Mouse (Mus musculus) forebrain, embryonic 12.5 days (tissue): Measurements from ENCODE around the gene Atrip. TPM values are rescaled to one million over a fixed set of nuclear protein-coding genes. Genes with fewer than 3 reads are reported as not detected.

ENCODE experiments used
- ATAC-seq: fragments of 200-750 bp; cut with Nextera tagmentation; 2 replicates; pipeline ENCODE4 v1.8.0; 2017; ENCODE audit warnings: moderate TSS enrichment; ENCODE audit not compliant: low FRiP score
- H3K27ac ChIP-seq: fragments of 300-500 bp; sonication (generic); 2 replicates; pipeline ENCODE4 v1.5.1; 2016; ENCODE audit warnings: mild to moderate bottlenecking
- H3K27me3 ChIP-seq: fragments of 300-500 bp; sonication (generic); 2 replicates; pipeline ENCODE4 v1.6.1; 2016; ENCODE audit warnings: mild to moderate bottlenecking
- H3K36me3 ChIP-seq: fragments of 300-500 bp; sonication (generic); replicated peaks from 2 replicates; pipeline ENCODE4 v1.6.1; 2016; ENCODE audit warnings: mild to moderate bottlenecking
- H3K4me1 ChIP-seq: fragments of 300-500 bp; sonication (generic); 2 replicates; pipeline ENCODE4 v1.6.1; 2016
- H3K4me2 ChIP-seq: fragments of 300-500 bp; sonication (generic); 2 replicates; pipeline ENCODE4 v1.6.1; 2016; ENCODE audit warnings: mild to moderate bottlenecking, moderate library complexity
- H3K4me3 ChIP-seq: fragments of 300-500 bp; sonication (generic); replicated peaks from 2 replicates; pipeline ENCODE4 v1.5.1; 2016; ENCODE audit warnings: mild to moderate bottlenecking
- H3K9ac ChIP-seq: fragments of 300-500 bp; sonication (generic); 2 replicates; pipeline ENCODE4 v1.6.1; 2016; ENCODE audit warnings: mild to moderate bottlenecking
- H3K9me3 ChIP-seq: fragments of 300-500 bp; sonication (generic); 2 replicates; pipeline ENCODE4 v1.6.1; 2016
- WGBS: fragments of 180-500 bp; shearing (Covaris S2); methylation state at CpG from one replicate; pipeline ENCODE4 v1.1.7; 2016; 5-methylcytosine and 5-hydroxymethylcytosine counted together
- polyA plus RNA-seq: library from polyadenylated mRNA; unstranded; fragments of >200 nt; fragmentation: Nextera tagmentation; extraction: Ambion mirVana; gene quantifications from 2 replicates; pipeline ENCODE4 v1.2.1, GENCODE M21; 2016

Atrip gene
- polyA plus RNA-seq, 1 experiment from 2014 or later: 32.4 TPM

- no peak for ATAC-seq
Measured at GRCm38 (mm10) chr9:109107341-109107740, 33.4 kb upstream of the Atrip start.

GRCm38 (mm10) chr9:109105648-109106047 is 31.7 kb upstream of the Atrip start:
- no peaks in the 10 kb centered on the region for H3K27me3 ChIP-seq
- no peak for ATAC-seq
- no peak overlapping the region for H3K4me3 ChIP-seq
- no peak overlapping the region for H3K9ac ChIP-seq
- H3K9me3 ChIP-seq: no peaks in the 10 kb centered on the region
- H3K27ac ChIP-seq: no peak overlapping the region
- H3K4me1 ChIP-seq: peaks cover 7% of the 10 kb centered on the region
- 96% methylated on average over 12 of the region's 12 CpGs for WGBS
- peaks cover 98% of the 10 kb centered on the region for H3K36me3 ChIP-seq
- H3K4me2 ChIP-seq: no peak overlapping the region

More at GRCm38 (mm10) chr9:109107341-109107740, 33.4 kb upstream of the Atrip start:
- WGBS: 94% methylated on average over 3 of the region's 6 CpGs
- Histone ChIP-seq H3K4me1 (peaks cover 7% of the 10 kb centered on the region), H3K9ac (no peak overlapping the region), H3K4me3 (no peak overlapping the region), H3K36me3 (peaks cover 98% of the 10 kb centered on the region), H3K27ac (no peak overlapping the region), H3K27me3 (no peaks in the 10 kb centered on the region), H3K4me2 (no peak overlapping the region), H3K9me3 (no peaks in the 10 kb centered on the region)

- ATAC-seq: peak; percentile 27; the same call in 1 of the 2 replicates
- peaks cover 98% of the 10 kb centered on the region for H3K36me3 ChIP-seq
- H3K4me2 ChIP-seq: no peak overlapping the region
- no peak overlapping the region for H3K27ac ChIP-seq
- peaks cover 11% of the 10 kb centered on the region for H3K4me1 ChIP-seq
- WGBS: 85% methylated on average over 12 of the region's 12 CpGs
- no peak overlapping the region for H3K4me3 ChIP-seq
- H3K27me3 ChIP-seq: no peaks in the 10 kb centered on the region
- H3K9ac ChIP-seq: no peak overlapping the region
- H3K9me3 ChIP-seq: no peaks in the 10 kb centered on the region
Measured at GRCm38 (mm10) chr9:109105011-109105410, 31.1 kb upstream of the Atrip start.

GRCm38 (mm10) chr9:109104083-109104482 is 30.2 kb upstream of the Atrip start:
- no peak overlapping the region for H3K9ac ChIP-seq
- H3K9me3 ChIP-seq: no peaks in the 10 kb centered on the region
- H3K36me3 ChIP-seq: peaks cover 98% of the 10 kb centered on the region
- H3K27me3 ChIP-seq: no peaks in the 10 kb centered on the region
- H3K27ac ChIP-seq: 0 out of 2 replicates have a peak overlapping the region, but pooled peaks have one; percentile 13
- ATAC-seq: no peak
- H3K4me2 ChIP-seq: no peak overlapping the region
- 92% methylated on average over 9 of the region's 9 CpGs for WGBS
- no peak overlapping the region for H3K4me3 ChIP-seq
- H3K4me1 ChIP-seq: peaks cover 15% of the 10 kb centered on the region

DNA sequence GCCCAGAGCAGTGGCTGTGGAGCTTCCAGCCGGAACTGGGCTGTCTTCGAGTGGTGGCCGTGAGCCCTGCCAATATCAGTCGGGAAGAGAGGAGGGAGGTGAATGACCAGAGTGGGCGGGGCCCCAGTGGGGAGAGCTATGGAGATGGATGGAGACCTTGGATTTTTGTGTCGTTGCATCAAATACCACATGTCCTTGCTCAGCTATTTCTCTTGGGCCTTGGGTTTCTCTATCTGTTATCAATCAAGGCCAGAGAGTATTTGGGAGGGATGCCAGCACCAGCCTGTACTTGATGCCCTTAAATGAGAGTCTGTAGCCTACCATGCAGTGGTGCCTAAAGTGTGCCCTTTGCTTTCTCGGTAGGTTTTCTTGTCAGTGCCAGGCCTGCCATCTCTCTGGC is 29.3 kb upstream of the Atrip start:
- no peak overlapping the region for H3K4me2 ChIP-seq
- no peak overlapping the region for H3K27ac ChIP-seq
- H3K36me3 ChIP-seq: peaks cover 93% of the 10 kb centered on the region
- ATAC-seq: no peak
- 85% methylated on average over 7 of the region's 7 CpGs for WGBS
- no peaks in the 10 kb centered on the region for H3K27me3 ChIP-seq
- no peaks in the 10 kb centered on the region for H3K9me3 ChIP-seq
- H3K9ac ChIP-seq: no peak overlapping the region
- no peak overlapping the region for H3K4me3 ChIP-seq
- H3K4me1 ChIP-seq: peaks cover 23% of the 10 kb centered on the region

GRCm38 (mm10) chr9:109102541-109102940 is 28.6 kb upstream of the Atrip start:
- no peak overlapping the region for H3K9ac ChIP-seq
- peaks cover 85% of the 10 kb centered on the region for H3K36me3 ChIP-seq
- 0 out of 2 replicates have a peak overlapping the region, but pooled peaks have one; percentile 13 for H3K27ac ChIP-seq
- no peak overlapping the region for H3K4me3 ChIP-seq
- no peaks in the 10 kb centered on the region for H3K27me3 ChIP-seq
- peaks cover 30% of the 10 kb centered on the region for H3K4me1 ChIP-seq
- H3K4me2 ChIP-seq: no peak overlapping the region
- 93% methylated on average over 3 of the region's 3 CpGs for WGBS
- no peaks in the 10 kb centered on the region for H3K9me3 ChIP-seq
- no peak for ATAC-seq

- Histone ChIP-seq H3K9ac (no peak overlapping the region), H3K4me1 (peaks cover 35% of the 10 kb centered on the region), H3K27me3 (no peaks in the 10 kb centered on the region), H3K36me3 (peaks cover 82% of the 10 kb centered on the region), H3K27ac (no peak overlapping the region), H3K4me2 (no peak overlapping the region), H3K4me3 (no peak overlapping the region), H3K9me3 (no peaks in the 10 kb centered on the region)
- WGBS: 94% methylated on average over 5 of the region's 5 CpGs
- no peak for ATAC-seq
Measured at GRCm38 (mm10) chr9:109101933-109102445, 28.1 kb upstream of the Atrip start.

DNA sequence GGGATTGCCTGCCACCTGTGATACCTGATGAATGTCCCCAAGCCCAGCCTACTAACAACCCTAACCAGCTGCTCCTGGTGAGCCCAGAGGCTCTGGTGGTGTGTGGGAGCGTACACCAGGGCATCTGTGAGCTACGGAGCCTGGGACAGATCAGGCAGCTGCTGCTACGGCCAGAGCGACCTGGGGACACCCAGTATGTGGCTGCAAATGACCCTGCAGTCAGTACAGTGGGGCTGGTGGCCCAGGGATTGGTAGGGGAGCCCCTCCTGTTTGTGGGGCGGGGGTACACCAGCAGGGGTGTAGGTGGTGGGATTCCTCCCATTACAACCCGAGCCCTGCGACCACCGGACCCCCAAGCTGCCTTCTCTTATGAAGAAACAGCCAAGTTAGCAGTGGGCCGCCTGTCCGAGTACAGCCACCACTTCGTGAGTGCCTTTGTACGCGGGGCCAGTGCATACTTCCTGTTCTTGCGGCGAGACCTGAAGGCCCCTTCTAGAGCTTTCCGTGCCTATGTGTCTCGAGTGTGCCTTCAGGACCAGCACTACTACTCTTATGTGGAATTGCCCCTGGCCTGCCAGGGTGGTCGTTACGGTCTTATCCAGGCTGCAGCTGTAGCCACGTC is 26.5 kb upstream of the Atrip start:
- Histone ChIP-seq H3K4me3 (no peak overlapping the region), H3K4me1 (peaks cover 43% of the 10 kb centered on the region), H3K27ac (no peak overlapping the region), H3K36me3 (peaks cover 66% of the 10 kb centered on the region), H3K27me3 (no peaks in the 10 kb centered on the region), H3K4me2 (no peak overlapping the region), H3K9ac (no peak overlapping the region), H3K9me3 (no peaks in the 10 kb centered on the region)
- WGBS: 89% methylated on average over 20 of the region's 20 CpGs
- ATAC-seq: no peak

GRCm38 (mm10) chr9:109098969-109099368 is 25.0 kb upstream of the Atrip start:
- WGBS: 64% methylated on average over 6 of the region's 6 CpGs
- Histone ChIP-seq H3K4me2 (peak overlapping the region; percentile 95), H3K36me3 (peaks cover 51% of the 10 kb centered on the region), H3K4me3 (peak overlapping the region; percentile 74; the same call in 1 of the 2 replicates), H3K9me3 (no peaks in the 10 kb centered on the region), H3K4me1 (peaks cover 46% of the 10 kb centered on the region), H3K27ac (peak overlapping the region; percentile 100; the same call in 1 of the 2 replicates), H3K27me3 (no peaks in the 10 kb centered on the region), H3K9ac (peak overlapping the region; percentile 97; the same call in 1 of the 2 replicates)
- no peak for ATAC-seq

DNA sequence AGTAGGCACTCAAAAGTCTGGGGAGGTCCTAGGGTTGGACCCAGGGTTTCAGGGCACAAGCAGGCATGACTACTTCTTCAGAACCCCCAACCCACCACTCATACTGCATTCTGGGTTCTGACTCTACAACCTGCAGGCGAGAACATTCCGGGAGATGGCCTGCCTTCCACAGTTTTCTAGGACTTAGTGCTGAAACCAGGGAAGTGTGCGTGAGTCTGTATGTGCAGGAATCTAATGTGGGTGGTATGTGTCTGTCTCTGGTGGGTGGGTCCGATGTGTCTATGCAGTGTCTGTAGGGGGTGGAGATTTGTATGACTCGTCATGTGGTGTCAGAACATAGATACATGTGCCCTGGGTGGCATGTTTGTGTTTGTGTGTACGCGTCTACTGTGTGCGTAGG is 24.4 kb upstream of the Atrip start:
- peak overlapping the region; percentile 97 for H3K9ac ChIP-seq
- H3K9me3 ChIP-seq: no peaks in the 10 kb centered on the region
- peak overlapping the region; percentile 100 for H3K27ac ChIP-seq
- H3K4me3 ChIP-seq: peak overlapping the region; percentile 74
- ATAC-seq: no peak
- peaks cover 52% of the 10 kb centered on the region for H3K4me1 ChIP-seq
- WGBS: 92% methylated on average over 8 of the region's 8 CpGs
- peak overlapping the region; percentile 95 for H3K4me2 ChIP-seq
- H3K36me3 ChIP-seq: peaks cover 45% of the 10 kb centered on the region
- no peaks in the 10 kb centered on the region for H3K27me3 ChIP-seq

- Histone ChIP-seq H3K9ac (peak overlapping the region; percentile 97), H3K36me3 (peaks cover 42% of the 10 kb centered on the region), H3K4me3 (peak overlapping the region; percentile 74), H3K4me2 (peak overlapping the region; percentile 95), H3K27ac (peak overlapping the region; percentile 100), H3K9me3 (no peaks in the 10 kb centered on the region), H3K27me3 (no peaks in the 10 kb centered on the region), H3K4me1 (peaks cover 56% of the 10 kb centered on the region)
- no peak for ATAC-seq
- WGBS: 65% methylated on average over 5 of the region's 5 CpGs
Measured at GRCm38 (mm10) chr9:109097831-109098230, 23.9 kb upstream of the Atrip start.

DNA sequence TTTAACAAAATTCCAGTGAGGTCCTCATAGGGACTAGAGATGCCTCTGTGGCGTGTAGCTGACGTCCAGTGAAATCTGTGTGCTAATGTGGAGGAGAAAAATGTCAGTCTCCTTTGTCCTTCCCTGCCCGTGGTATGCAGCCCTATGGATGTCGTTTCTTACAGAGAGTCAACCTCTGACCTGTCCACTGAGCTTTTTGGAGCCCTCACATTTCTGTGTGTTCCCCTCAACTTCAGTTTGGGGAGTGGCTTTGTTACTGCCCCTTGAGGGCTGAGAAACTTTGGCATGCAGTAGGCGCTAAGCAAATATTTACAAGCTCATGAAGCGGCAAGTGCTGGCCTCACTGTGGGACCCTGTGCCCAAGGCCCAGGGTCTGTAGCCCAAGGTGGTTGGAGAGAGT is 23.4 kb upstream of the Atrip start:
- 15% methylated on average over 6 of the region's 6 CpGs for WGBS
- Histone ChIP-seq H3K9me3 (no peaks in the 10 kb centered on the region), H3K9ac (peak overlapping the region; percentile 97), H3K4me1 (peaks cover 56% of the 10 kb centered on the region), H3K4me3 (peak overlapping the region; percentile 74), H3K27ac (peak overlapping the region; percentile 100), H3K27me3 (no peaks in the 10 kb centered on the region), H3K4me2 (peak overlapping the region; percentile 95), H3K36me3 (peaks cover 41% of the 10 kb centered on the region)
- no peak for ATAC-seq

DNA sequence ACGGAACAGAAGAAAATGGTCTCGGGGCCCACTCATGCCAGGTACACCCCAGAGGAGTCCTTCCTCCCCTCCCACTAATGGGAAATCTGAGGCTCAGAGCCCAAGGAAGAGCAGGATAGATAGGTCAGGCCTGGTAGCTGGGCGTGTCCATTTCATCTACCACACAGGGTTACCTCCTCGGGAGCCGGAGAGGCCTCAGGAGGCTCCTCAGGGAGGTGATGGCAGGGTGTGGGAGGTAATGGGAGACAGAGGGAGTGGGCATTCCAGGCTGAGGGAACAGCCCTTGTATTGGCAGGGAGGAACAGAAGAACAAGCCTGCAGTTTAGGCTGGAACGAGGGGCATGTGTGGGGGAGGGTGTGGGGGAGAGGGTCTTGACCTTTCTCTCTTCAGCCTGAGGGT is 22.9 kb upstream of the Atrip start:
- Histone ChIP-seq H3K4me2 (peak overlapping the region; percentile 95), H3K9ac (peak overlapping the region; percentile 97), H3K4me1 (peaks cover 56% of the 10 kb centered on the region), H3K27me3 (peaks cover 2% of the 10 kb centered on the region; the same call in 1 of the 2 replicates), H3K4me3 (peak overlapping the region; percentile 74), H3K9me3 (no peaks in the 10 kb centered on the region), H3K36me3 (peaks cover 41% of the 10 kb centered on the region), H3K27ac (peak overlapping the region; percentile 100)
- WGBS: 10% methylated on average over 6 of the region's 6 CpGs
- ATAC-seq: 0 out of 2 replicates have a peak, but pooled peaks have one; percentile 5
